Mouse (Mus musculus) adrenal gland, postnatal 10 days (tissue): ENCODE results near the gene Fry. TPM values are rescaled to one million over a fixed set of nuclear protein-coding genes. Genes with fewer than 3 reads are reported as not detected.

ENCODE experiments used
- DNase-seq: peaks from one replicate; pipeline ENCODE4 v3.0.0; 2021; ENCODE audit warnings: mixed read lengths
- long read RNA-seq, 2 experiments: library from polyadenylated mRNA; stranded (forward); transcript quantifications; one replicate each; pipeline ENCODE4 v2.0.0; 2021
- total RNA-seq, 2 experiments: library from RNA; stranded (reverse); gene quantifications; 2 replicates each; pipeline ENCODE4 v1.2.3; 2021

The Fry gene
- total RNA-seq, result 10 to 100 TPM; 36.2 to 46.9 TPM
- long read RNA-seq, experiment 1, transcript Fry-206 (11 exons, 2,204 nt), result major isoform, 9 of 22 reads
- long read RNA-seq, experiment 1, partial matches to known transcripts, result 1 of 22 reads
- long read RNA-seq, experiment 1, other reads (novel, unspliced or antisense), result 11 of 22 reads
- long read RNA-seq, experiment 2, partial matches to known transcripts, result 2 of 10 reads
- long read RNA-seq, experiment 2, other reads (novel, unspliced or antisense), result 6 of 10 reads

DNA sequence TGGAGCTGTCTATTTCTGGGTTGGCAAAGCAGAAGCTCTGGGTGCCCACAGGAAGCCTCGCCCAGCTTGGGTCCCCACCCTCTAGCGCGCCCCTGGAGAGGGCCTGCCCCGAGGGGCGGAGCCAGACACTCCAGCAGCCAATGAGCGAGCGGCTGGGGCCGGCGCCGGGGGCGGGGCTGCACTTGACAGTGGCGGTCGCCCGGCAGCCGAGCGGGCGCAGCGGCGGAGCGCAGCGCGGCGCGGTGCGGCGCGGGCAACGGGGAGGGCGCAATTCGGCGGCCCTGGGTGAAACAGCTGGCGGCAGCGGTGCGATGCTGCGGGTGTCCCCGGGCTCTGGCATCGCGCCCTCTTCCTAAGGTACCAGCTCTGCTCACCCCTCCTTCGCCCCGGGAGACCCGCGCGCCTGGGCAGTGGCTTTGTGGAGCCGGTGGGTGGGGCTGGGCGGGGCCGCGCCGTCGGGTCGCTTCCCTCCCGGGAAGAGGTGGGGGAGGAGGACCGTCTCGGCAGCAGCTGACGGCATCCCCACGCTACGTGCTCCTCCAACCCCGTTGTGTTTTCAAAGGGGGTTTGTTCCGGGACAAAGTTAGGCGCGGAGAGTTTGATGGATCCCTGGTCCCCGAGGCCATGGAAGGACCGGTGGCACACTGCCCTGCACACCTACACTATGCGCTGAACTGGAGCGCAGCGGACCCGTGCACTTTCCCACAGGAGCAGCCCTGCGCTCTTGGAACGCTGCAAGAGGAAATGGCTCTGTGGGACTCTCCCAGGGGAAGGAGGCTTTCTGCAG lies at the start of gene Fry:
TSS of gene Fry (plus strand) at position 191 of the 787 bp plus-strand sequence.
- peak; percentile 97 for DNase-seq

DNA sequence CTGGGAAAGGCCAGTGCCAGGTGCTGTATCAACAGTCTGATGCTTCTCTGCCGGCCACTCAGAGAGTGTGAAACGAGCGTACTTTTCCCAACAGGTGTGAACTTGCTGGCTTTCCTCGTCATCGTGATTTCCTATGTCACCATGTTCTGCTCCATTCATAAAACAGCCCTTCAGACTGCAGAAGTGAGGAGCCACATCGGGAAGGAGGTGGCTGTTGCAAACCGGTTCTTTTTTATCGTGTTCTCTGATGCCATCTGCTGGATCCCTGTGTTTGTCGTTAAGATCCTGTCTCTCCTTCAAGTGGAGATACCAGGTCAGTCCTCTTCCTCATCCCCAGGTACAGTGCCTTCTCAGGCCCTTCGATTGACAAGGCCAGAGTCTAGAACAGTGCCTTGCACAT lies 48.4 kb upstream of the Fry start:
- DNase-seq, result peak; percentile 14

DNA sequence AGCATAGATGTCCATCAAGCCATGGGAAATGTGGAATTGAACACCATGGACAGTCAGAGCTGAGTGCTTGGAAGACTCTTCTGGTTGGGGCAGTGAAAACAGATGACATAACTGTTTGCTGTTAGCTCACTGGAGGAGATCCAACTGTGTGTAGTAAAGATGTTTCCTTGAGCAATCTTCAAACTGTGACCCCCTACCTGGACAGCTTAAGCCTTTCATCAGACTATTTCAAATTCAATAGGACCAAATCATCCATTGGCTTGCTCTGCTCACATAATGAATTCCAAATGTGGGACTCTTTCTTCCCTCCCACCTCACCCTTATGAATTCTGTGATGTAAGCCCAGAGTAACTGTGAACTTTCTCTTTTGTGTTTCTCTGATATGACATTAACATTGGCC lies 46.7 kb upstream of the Fry start:
- no peak for DNase-seq

DNA sequence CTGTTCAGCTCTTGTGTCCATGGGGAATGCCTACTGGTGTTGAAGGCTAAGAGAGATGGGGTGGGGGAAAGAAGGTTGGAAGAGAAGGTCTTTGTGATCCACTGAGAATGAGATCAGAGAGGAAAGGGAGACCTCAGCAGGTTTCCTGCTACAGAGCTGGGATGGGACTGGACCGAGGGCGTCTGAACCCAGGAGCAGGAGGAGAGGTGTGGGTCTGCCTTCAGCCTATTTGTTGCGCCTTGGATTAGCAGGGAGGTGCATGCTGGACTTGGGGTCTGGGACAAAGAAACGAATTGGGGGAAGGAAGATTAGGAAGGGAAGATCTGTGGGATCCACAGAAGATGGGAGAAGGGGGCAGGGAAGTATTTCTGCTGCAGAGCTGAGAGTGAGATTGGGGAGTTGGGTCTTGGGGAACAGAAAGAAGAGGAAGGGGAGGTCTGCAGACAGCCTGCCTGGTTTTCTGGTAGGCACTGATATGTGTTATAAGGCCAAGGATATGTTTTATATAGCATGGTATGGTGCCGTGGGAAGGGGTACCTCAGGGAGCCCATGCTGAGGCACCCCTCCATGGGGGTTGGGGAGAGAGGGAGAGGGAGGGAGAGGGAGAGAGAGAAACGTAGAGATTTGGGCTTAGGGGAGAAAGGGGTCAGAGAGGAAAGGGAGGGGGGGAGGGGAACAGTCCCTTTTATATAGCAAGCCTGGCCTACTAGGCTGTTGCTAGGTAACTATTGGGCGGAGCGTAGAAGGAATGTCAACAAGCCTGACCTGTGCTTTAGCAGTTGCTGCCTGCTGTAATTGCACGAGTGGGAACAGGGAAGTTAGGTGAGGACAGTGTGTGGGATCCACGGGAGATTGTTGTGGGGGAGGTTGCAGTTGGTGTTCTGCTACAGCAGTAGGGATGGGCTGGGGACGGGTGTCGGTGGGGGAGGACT lies 38.3 kb upstream of the Fry start:
- DNase-seq, result no peak

DNA sequence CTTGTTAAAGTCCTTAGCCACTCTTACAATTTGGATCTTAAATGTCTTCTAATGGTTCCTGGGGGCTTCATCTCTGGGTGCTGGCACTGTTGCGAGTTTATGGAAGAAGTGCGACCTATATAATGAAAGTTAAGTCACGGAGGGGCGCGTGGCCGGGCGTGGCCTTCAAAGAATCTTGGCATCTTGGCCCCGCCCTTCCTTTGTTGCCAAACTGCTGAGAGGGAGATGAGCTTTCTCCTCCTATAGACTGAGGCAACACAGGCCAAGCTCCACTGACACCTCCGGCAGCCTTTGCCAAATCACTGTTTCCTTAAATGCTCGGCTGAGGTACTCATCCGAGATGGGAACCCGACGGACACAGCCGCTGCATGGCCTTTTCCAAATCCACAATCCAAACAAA lies 35.7 kb upstream of the Fry start:
- DNase-seq, result no peak

DNA sequence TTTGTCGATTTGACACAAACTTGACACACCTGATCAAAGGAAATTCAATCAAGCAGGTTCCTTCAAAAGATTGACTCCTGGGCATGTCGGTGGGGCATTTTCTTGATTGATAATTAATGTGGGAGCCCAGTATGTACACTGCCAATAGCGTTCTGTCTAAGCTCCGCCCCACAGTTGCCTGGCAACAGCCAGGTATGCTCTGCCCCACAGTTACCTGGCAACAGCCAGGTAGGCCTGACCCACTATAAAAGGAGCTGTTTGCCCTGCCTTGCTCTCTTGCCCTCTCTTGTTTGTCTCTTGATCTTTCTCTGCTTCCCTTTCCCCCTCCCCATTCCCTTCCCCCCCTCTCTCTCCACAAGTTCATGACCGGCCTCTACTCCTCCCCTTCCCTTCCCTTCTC lies 35.3 kb upstream of the Fry start:
- no peak for DNase-seq

DNA sequence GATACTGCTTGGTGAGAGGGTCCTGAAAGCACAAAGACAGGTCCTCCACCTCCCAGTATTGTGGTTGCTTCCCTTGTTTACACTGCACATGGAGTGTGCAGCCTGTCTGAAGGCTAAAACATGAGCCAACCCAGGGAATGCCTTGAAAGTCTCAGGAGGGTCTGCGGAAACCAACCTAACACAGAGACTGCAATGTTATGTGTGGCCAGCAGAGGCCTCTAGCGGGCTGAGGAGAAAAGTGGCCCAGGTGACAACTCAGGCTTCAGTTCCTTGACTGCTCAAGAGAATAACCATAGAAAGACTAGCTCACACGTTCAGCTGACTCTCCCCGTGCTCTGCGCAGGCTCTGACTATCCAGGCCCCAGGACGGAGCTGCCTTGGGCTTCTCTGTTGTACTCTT lies 20.8 kb upstream of the Fry start:
- peak; percentile 64 for DNase-seq

DNA sequence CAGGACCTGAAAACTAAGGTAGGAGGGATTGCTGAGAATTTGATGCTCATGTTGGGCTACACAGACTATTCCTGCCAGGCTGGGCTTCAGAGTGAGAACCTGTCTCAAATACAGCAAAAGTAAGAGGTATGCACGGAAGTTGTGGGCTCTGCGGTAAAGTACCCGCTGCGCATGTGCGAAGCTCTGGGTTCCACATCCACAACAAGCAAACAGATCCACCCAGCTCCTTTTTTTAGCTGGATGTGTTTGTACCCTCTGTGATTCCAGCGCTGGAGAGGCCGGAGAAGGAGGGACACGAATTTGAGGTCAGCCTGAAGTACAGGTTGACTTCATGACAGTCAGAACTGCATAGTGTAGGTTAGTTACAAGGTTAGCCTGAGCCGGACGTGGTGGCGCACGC lies 19.7 kb upstream of the Fry start:
- no peak for DNase-seq

DNA sequence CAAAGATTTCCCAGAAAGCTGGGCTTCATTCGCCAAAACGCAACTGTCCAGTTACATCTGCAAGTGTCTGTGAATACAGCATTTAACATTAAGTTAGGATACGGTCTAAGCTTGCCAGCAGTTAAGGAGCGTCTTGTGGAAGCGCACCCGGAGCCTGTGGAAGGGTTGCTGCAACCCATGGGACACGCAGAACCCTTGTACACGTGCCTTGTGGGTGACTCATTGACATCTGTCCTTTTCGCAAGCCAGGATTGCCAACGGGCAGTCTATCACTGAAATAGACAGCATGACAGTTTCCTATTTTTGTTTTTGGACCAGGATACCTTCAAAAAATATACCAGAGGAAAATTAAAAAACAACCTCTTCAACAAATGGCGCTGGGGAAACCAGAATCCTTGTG lies 16.7 kb upstream of the Fry start:
- DNase-seq, result no peak

DNA sequence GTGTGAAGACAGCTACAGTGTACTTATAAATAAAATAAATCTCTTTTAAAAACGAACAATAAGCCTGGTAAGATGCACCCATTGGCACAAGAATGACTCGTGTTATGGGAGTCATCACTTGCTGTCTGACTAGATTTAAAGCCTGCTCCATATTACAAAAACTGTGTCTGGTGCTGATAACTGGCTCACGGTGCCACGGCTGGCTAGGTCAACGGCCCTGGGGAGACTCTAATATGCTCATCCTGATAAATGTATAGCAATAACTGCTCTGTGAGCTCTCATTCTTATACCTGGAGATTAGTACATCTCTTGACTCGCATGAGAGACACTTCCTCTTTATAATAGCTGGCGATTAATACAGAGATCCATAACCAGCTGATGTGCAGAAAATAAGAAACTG lies 12.1 kb upstream of the Fry start:
- no peak for DNase-seq

DNA sequence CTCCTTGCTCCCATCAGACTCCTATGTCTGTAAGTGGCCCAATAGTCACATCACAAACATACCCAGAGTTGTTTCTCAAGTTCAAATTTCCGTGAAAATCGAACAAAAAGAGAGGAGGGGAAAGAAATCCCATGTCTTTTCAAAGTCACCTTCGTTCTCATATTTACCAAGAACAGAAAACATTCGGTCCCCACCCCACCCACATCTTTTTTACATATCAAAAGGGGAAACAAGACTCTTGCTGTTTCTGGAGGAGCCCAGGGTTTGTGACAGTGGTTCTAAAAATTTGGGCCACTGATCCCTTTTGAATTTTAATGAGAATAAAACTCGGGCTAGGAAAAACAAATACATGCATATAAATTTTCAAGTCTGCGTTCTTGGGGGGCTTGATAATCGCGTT lies 7.2 kb upstream of the Fry start:
- DNase-seq, result no peak

DNA sequence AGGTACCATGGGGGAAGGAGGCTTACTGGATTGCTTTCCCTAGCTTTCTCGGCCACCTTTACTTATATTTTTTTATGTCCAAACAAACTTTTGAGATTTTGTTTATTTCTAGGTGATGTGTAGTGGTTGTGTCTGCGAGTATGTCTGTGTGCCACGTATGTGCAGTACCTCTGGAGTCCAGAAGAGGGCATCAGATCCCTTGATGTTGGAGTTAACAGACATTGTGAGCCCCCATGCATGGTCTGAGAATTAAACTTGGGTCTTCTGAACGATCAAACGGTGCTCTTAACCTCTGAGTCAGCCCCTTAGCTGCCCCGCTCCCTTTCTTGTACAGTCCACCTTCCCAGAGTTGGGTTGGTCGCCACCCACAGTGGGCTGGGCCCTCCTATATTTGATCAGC lies 4.4 kb upstream of the Fry start:
- no peak for DNase-seq

DNA sequence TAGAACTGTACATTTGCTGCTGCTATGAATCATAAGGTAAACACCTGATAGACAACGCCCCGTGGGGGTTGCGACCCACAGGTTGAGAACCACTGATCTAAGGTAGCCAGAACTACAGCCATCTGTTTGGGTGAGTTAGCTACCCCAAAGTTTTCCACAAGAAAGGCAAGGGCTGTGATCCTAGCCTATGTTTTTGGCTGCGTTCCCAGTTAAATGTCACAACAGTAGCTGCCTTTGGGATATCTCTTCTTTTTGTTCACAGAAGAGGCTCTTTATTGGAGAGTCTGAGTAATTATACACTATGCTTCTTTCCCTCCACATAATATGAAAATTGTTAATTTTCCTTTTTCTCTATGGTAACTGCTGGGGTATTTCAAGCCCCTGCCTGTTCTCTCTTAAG lies 3.7 kb upstream of the Fry start:
- peak; percentile 36 for DNase-seq

DNA sequence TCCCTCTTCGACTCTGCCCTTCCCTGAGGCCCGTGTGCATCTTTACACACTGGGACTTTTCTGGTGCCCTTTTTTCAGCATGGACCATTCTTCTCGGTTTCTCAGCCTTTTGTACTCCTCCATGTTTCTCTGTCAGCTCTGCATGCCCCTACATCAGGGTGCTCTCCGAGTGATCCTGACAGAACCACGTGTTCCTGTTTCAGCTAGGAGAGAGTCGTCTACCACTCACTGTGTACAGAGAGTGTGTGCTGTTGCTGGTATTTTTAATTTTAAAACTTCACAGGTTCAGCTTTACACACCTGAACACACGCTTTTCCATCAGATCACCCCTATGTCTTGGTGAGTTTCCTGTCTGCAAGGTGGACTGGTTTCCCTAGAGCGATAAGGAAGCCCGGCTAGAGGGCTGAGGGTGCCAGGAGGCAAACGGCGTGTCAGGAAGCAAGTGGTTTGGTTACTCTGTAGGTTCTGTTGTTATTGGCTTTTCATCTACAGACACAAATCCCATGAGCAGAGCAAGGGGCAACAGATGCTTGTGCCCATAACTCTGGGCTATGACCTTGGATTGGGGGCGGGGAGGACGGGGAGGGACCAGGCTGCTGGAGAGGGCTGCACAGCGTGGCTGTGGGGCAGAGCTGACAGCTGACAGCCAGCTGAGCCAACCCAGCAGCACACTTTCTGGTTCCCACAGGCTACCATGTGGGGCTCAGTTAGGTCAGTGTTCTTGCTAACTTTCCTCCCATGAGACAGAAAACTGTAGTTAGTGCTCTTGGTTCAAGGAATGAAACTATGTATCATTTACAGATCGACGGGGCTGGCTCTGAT lies 3.0 kb upstream of the Fry start:
- DNase-seq, result peak; percentile 18

DNA sequence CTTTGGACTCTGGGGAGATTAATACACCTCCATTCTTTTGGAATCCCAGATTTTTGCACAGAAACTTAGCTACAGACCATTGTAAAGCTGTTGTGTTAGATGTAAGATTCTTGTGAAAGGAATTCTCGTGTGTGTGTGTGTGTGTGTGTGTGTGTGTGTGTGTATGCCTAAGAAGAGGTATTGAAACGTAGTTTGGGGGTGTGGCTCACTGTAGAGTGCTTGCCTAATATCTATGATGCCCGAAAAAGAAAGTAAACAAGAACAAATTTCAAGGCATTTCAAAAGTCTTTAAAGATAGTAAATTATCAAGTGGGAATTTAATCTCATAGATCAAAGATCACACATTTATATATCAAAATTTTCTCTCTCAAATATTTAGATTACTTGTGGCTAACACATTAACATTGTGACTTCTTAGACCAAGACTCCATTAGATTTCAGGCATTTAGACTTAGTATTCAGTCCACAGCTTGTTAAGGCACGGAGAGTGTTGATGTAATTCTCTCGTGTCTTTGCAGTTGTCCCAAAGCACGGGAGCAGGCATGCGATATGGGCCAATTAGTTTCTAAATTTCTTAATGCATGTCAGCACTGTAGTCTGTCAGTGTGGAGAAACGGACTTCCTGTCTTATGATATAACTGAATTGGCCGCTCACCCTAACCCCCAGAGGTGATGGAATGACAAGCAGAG lies 2.1 kb upstream of the Fry start:
- DNase-seq, result no peak

DNA sequence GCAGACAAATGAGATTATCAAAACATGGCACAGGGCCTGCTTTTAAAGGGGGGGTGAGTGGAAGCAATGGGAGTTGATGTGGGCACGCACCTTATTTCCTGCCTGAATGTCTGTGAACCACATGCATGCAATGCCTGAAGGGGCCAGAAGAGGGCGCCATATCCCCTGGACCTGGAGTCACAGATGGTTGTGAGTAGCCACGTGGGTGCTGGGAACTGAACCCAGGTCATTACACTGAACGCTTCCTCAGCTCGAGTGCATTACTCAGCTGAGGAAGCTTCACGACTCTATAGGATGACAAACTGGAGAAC lies 1.6 kb upstream of the Fry start:
- peak; percentile 22 for DNase-seq

DNA sequence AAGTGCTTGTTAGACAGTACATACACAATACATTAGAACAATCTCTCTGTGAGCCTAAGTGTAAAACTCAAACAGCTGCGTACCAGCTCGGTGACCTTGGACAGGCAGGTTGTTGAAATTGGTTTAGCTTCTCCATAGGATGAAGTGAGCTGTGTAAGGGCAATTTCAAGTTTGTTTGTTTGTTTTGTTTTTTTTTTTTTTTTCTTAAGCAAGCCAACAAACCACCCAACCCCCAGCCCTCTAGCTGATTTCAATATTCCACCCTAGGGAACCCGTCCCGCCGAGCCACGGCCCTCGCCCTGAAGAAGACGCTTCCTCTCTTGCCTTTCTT lies 356 bp upstream of the Fry start:
- no peak for DNase-seq

DNA sequence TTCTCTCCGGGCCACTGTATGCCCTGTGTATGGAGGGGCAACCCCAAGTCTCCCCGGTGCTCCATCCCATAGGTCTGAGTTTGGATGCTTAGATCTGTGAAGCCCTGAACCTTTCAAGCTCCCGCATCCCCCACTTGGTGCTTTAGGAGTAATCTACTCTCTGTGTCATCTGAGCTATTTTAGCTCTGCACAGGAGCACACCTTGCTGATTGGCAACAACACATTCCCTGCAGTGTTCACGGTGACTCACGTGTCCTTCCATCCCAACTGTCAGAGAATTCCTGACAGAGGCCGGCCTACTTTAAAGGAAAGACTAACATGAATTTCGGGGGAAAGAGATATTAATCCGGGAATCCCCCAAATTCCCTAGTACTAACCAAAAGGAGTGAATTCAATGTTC lies 2.2 kb downstream of the Fry start:
- no peak for DNase-seq

DNA sequence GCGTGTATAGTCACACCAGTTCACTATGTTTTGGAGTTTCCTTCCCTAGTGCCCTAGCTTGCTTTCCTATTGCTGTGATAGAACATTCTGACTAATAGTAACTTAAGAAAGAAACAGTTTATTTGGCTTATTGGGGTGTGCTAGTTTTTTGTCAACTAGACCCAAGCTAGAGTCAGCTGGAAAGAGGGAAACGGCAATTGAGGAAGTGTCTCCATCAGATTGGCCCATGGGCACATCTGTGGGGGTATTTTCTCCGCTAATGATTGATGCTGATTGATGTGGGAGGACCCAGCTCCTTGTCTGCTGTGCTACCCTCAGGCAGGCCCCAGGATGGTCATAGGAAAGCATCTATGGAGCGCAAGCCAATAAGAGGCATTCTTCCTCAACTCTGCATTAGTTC lies 3.6 kb downstream of the Fry start:
- DNase-seq, result no peak

DNA sequence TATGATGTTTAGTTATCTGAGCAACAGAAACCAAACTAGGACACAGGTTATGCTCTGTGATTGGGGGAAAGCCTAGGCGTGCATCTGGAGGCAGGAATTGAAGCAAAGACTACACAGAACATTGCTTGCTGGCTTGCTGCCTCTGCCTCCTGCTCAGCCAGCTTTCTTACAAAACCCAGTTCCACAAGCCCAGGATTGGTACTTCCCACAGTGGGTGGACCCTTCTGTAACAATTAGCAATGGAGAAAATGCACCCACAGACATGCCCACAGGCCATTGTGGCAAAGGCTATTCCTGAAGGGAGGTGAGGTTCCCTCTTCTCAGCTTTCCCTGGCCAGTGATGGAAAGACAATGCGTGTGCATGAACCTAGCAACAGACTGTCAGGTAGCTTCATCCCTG lies 4.1 kb downstream of the Fry start:
- peak; percentile 59 for DNase-seq

DNA sequence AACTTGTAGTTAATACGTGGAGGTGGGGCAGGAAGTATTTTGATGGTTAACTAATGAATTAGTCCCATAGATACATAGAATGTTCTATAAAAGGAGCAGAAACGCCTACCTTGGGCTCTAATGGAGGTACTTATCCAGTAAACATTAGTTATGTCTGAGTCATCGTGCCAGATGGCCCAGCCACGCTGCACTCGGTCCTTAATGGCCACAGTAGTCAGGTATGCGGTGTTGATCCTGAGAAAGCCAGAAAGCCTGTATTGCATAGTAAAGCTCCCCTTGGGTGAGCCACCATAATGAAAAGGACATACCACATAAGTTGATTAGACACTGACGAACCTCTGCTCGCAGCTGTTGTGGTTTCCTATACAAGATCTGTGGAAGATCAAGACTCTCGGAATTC lies 7.5 kb downstream of the Fry start:
- DNase-seq, result no peak

DNA sequence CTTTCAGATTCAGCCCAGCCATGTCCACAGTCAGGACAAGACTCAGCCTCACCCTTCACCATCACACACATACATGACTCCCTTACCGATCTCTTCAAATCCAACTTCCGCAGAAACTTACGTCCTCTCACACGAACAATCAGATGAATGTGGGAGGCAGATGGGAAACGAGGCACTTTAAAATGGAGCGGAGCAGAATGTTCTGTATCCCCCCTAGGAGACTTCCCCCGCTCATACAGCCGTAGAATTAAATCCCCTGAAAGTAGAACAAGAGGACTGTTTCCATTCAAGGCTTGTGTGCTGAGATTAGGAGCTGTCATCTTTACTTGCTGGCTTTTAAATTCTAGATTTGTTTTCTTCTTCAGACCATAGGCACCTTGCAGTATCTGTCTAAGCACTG lies 10.0 kb downstream of the Fry start:
- no peak for DNase-seq
